Mouse (Mus musculus) gastrocnemius, adult 2 months (tissue): ENCODE results near the gene Socs3. TPM values are rescaled to one million over a fixed set of nuclear protein-coding genes. Genes with fewer than 3 reads are reported as not detected.
A peak's percentile ranks its signal among the peaks of the same experiment; 100 is the strongest.

Experiments used
- DNase-seq: peaks from one replicate; pipeline ENCODE4 v3.0.0; 2022
- H3K27ac ChIP-seq: fragments of 200-600 bp; 2 replicates; pipeline ENCODE4 v1.8.1; 2022; ENCODE audit warnings: mild to moderate bottlenecking
- H3K4me3 ChIP-seq: fragments of 200-600 bp; 2 replicates; pipeline ENCODE4 v1.8.1; 2022; ENCODE audit warnings: mild to moderate bottlenecking, moderate library complexity
- CTCF ChIP-seq: fragments of 200-600 bp; IDR thresholded peaks from 2 replicates; pipeline ENCODE4 v1.8.1; 2022; ENCODE audit warnings: antibody characterized with exemption, mild to moderate bottlenecking, moderate library complexity
- intact Hi-C: fragments of 180-260 bp; cut with DNase I; formaldehyde crosslinking; loops from one replicate; pipeline ENCODE4 v1.15.1; 2025
- total RNA-seq, 2 experiments: library from RNA; stranded (reverse); gene quantifications; 2 replicates each; pipeline ENCODE4 v1.2.3; 2021

Gene Socs3
- total RNA-seq, 2 experiments from 2014 or later: 1.7 to 10.1 TPM

GRCm38 (mm10) chr11:117993190-117994175, 23.6 kb upstream of the Socs3 start:
- DNase-seq: no peak
- intact Hi-C loops: no loop called here

GRCm38 (mm10) chr11:117991502-117992470, 21.9 kb upstream of the Socs3 start:
- DNase-seq: peak; percentile 51
- Histone ChIP-seq H3K4me3 (no peak overlapping the region), H3K27ac (peak overlapping the region; percentile 62)
- no peak for TF ChIP-seq CTCF
- intact Hi-C loops: no loop called here

More at GRCm38 (mm10) chr11:117993190-117994175, 23.6 kb upstream of the Socs3 start:
- H3K27ac ChIP-seq: peak overlapping the region; percentile 78
- no peak overlapping the region for H3K4me3 ChIP-seq
- no peak for TF ChIP-seq CTCF

- Histone ChIP-seq H3K4me3 (no peak overlapping the region), H3K27ac (0 out of 2 replicates have a peak overlapping the region, but pooled peaks have one; percentile 12)
- no peak for DNase-seq
- TF ChIP-seq CTCF: no peak
- intact Hi-C loops: no loop called here
Observed at GRCm38 (mm10) chr11:117989926-117990325, 20.1 kb upstream of the Socs3 start.

- intact Hi-C loops: no loop called here
- no peak for DNase-seq
- no peak for TF ChIP-seq CTCF
- peak overlapping the region; percentile 12; the same call in 1 of the 2 replicates for H3K27ac ChIP-seq
- no peak overlapping the region for H3K4me3 ChIP-seq
Observed at GRCm38 (mm10) chr11:117989241-117989640, 19.4 kb upstream of the Socs3 start.

GRCm38 (mm10) chr11:117987968-117988367, 18.1 kb upstream of the Socs3 start:
- TF ChIP-seq CTCF: no peak
- DNase-seq: no peak
- Histone ChIP-seq H3K4me3 (peak overlapping the region; percentile 85), H3K27ac (peak overlapping the region; percentile 95; the same call in 1 of the 2 replicates)
- intact Hi-C loops: no loop called here

GRCm38 (mm10) chr11:117987032-117987451, 17.2 kb upstream of the Socs3 start:
- peak overlapping the region; percentile 85 for H3K4me3 ChIP-seq
- TF ChIP-seq CTCF: no peak
- H3K27ac ChIP-seq: peak overlapping the region; percentile 95
- intact Hi-C loops: no loop called here
- no peak for DNase-seq

- peak; percentile 96 for DNase-seq
- intact Hi-C loops: no loop called here
Observed at GRCm38 (mm10) chr11:117986126-117987031, 16.5 kb upstream of the Socs3 start, which contains the start of gene Pgs1. TSS of gene Pgs1 (plus strand) at chr11:117986292.

GRCm38 (mm10) chr11:117983770-117984169, 13.9 kb upstream of the Socs3 start:
- DNase-seq: no peak
- intact Hi-C loops: no loop called here
- no peak overlapping the region for H3K27ac ChIP-seq
- no peak overlapping the region for H3K4me3 ChIP-seq
- TF ChIP-seq CTCF: no peak

More at GRCm38 (mm10) chr11:117986126-117987031, 16.5 kb upstream of the Socs3 start, which contains the start of gene Pgs1:
- H3K4me3 ChIP-seq: peak within 1 kb of the TSS; percentile 85
- peak within 1 kb of the TSS; percentile 95 for H3K27ac ChIP-seq
- TF ChIP-seq CTCF: no peak

GRCm38 (mm10) chr11:117982426-117982825, 12.6 kb upstream of the Socs3 start:
- intact Hi-C loops: no loop called here
- H3K4me3 ChIP-seq: no peak overlapping the region
- H3K27ac ChIP-seq: no peak overlapping the region
- DNase-seq: no peak
- no peak for TF ChIP-seq CTCF

GRCm38 (mm10) chr11:117979388-117979787, 9.5 kb upstream of the Socs3 start:
- DNase-seq: no peak
- no peak overlapping the region for H3K4me3 ChIP-seq
- intact Hi-C loops: no loop called here
- TF ChIP-seq CTCF: no peak
- no peak overlapping the region for H3K27ac ChIP-seq

GRCm38 (mm10) chr11:117977694-117978360, 8.0 kb upstream of the Socs3 start:
- intact Hi-C loops: no loop called here
- Histone ChIP-seq H3K4me3 (no peak overlapping the region), H3K27ac (no peak overlapping the region)
- no peak for TF ChIP-seq CTCF
- no peak for DNase-seq
